Mouse (Mus musculus): ENCODE data around the gene Dst.

DNA sequence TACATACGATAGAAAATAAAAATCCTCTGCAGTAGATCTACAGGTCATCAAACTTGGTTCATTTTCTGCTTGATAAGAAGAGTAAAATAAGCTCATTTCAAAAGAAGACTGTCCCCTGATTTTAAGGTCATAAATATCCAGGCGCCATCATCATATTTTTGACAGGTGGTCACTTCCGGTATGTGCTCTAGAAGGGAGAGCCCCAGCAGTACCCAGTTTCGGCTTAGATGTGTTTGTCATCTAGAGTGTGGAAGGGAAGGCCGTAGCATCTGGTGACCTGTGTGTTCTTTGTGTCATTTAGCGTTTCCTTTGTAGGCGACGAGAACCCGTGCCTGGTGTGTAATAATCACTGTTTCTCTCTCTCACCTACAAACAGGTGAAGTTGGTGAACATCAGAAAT is 209.0 kb downstream of the Dst start:
- TF ChIP-seq EP300 (IDR thresholded peaks at IDR 0.05; ENCODE audit: low read depth) = no peak
- no peak for TF ChIP-seq CTCF (IDR thresholded peaks at IDR 0.05; ENCODE audit: low read depth)

Measured in liver, embryonic 14.5 days (tissue).